ENCODE assay signal across 24 mouse cellular contexts in genomic region chr16:23235173-23235694, GRCm38 (mm10). TPM values are rescaled to one million over a fixed set of nuclear protein-coding genes. Genes with fewer than 3 reads are reported as not detected.
DNase-seq lines count a peak whose midpoint lies in the region; ATAC-seq and TF ChIP-seq lines count a peak whose summit lies in the region.
"Had no signal": no experiment of that assay in that cellular context is flagged by ENCODE, and none has a peak within 500 bp of the region (broad histone marks: within the 10 kb centered on the region; RNA-seq: fewer than 3 reads in every experiment).

No protein-coding gene starts in this region.

- no peaks in the 10 kb centered on the region for H3K36me3 ChIP-seq in liver, embryonic 16.5 days (ENCODE audit: control insufficient read depth, insufficient read depth)
- no peaks in the 10 kb centered on the region for H3K36me3 ChIP-seq in liver, embryonic 11.5 days (ENCODE audit: control insufficient read depth, insufficient read depth, low read length)
- H3K36me3 ChIP-seq in forebrain, postnatal 0 days (ENCODE audit: insufficient read depth): 0 out of 2 replicates have a peak, but pooled peaks cover 3% of the 10 kb centered on the region
- H3K36me3 ChIP-seq: G1E had no signal

- H3K27me3 ChIP-seq in liver, embryonic 16.5 days (ENCODE audit: control insufficient read depth, insufficient read depth, low read depth, low read length): no peaks in the 10 kb centered on the region
- H3K27me3 ChIP-seq in liver, embryonic 11.5 days (replicated peaks; ENCODE audit: control insufficient read depth, insufficient read depth, low read length): no peaks in the 10 kb centered on the region
- no peaks in the 10 kb centered on the region for H3K27me3 ChIP-seq in forebrain, postnatal 0 days (ENCODE audit: insufficient read depth, low read length)
- H3K27me3 ChIP-seq: embryonic facial prominence, embryonic 12.5 days; forebrain, embryonic 12.5 days; hindbrain, embryonic 12.5 days; Patski had no signal

- no peak overlapping the region for H3K4me3 ChIP-seq in liver, embryonic 16.5 days (ENCODE audit: low read depth, low read length)
- no peak overlapping the region for H3K4me3 ChIP-seq in liver, embryonic 11.5 days (ENCODE audit: low read depth, low read length)
- no peak overlapping the region for H3K4me3 ChIP-seq in forebrain, postnatal 0 days (ENCODE audit: low read depth, low read length)
- H3K4me3 ChIP-seq: embryonic facial prominence, embryonic 12.5 days; forebrain, embryonic 12.5 days; gastrocnemius, adult 2 months; heart, embryonic 13.5 days; hindbrain, embryonic 12.5 days had no signal

- no peak overlapping the region for H3K9ac ChIP-seq in liver, embryonic 16.5 days (ENCODE audit: low read depth, low read length)
- no peak overlapping the region for H3K9ac ChIP-seq in liver, embryonic 11.5 days (ENCODE audit: low read depth, low read length)
- H3K9ac ChIP-seq in forebrain, postnatal 0 days: no peak overlapping the region
- H3K9ac ChIP-seq: embryonic facial prominence, embryonic 12.5 days; forebrain, embryonic 12.5 days; heart, embryonic 13.5 days; hindbrain, embryonic 12.5 days had no signal

- H3K4me2 ChIP-seq in liver, embryonic 16.5 days (ENCODE audit: low read depth, low read length): no peak overlapping the region
- no peak overlapping the region for H3K4me2 ChIP-seq in liver, embryonic 11.5 days
- H3K4me2 ChIP-seq in forebrain, postnatal 0 days (ENCODE audit: low read depth): no peak overlapping the region
- H3K4me2 ChIP-seq: embryonic facial prominence, embryonic 12.5 days; forebrain, embryonic 12.5 days; heart, embryonic 13.5 days; hindbrain, embryonic 12.5 days had no signal

- H3K27ac ChIP-seq in liver, embryonic 16.5 days (ENCODE audit: low read length): no peak overlapping the region
- H3K27ac ChIP-seq in liver, embryonic 11.5 days (ENCODE audit: low read depth, low read length): no peak overlapping the region
- H3K27ac ChIP-seq in forebrain, postnatal 0 days (ENCODE audit: low read depth, low read length): no peak overlapping the region
- H3K27ac ChIP-seq: embryonic facial prominence, embryonic 12.5 days; forebrain, embryonic 12.5 days; gastrocnemius, adult 2 months; heart, embryonic 13.5 days; hindbrain, embryonic 12.5 days had no signal

- ATAC-seq in liver, embryonic 16.5 days (ENCODE audit: low read depth): 0 out of 2 replicates have a peak, but pooled peaks have one; percentile 9
- no peak for ATAC-seq in liver, embryonic 11.5 days (replicated peaks; ENCODE audit: low FRiP score)
- ATAC-seq in megakaryocyte, adult 5-6 weeks (ENCODE audit: poor library complexity, severe bottlenecking): peak; percentile 30; the same call in 1 of the 2 replicates
- no peak for ATAC-seq in forebrain, postnatal 0 days
- no peak for ATAC-seq in erythroid progenitor cell, adult 5-6 weeks (replicated peaks; ENCODE audit: low FRiP score, poor library complexity, severe bottlenecking)
- ATAC-seq: activated CD4-positive, CD25-positive, alpha-beta regulatory T cell, adult 4 months; forebrain, embryonic 16.5 days; hindbrain, embryonic 16.5 days; inflammation-experienced regulatory T-cells, adult 6 months; Patski had no signal

- TF ChIP-seq CTCF in forebrain, postnatal 0 days (IDR thresholded peaks at IDR 0.05; ENCODE audit: low read depth): no peak

- WGBS in liver, embryonic 16.5 days (ENCODE audit: insufficient replicate concordance): 53% methylated on average over 7 of the region's 7 CpGs
- 61% methylated on average over 7 of the region's 7 CpGs for WGBS in liver, embryonic 11.5 days
- WGBS in forebrain, postnatal 0 days: 58% methylated on average over 7 of the region's 7 CpGs

- DNase-seq in liver, embryonic 11.5 days (ENCODE audit: low spot score): no peak
- peak; percentile 41 for DNase-seq in B cell, adult 2 months
- no peak for DNase-seq in adrenal gland, postnatal 36 days
- DNase-seq in forebrain, postnatal 0 days: no peak
- DNase-seq: adrenal gland, postnatal 14 days; cerebellum, adult 2 months; cerebellum, postnatal 10 days; gastrocnemius, adult 2 months; gastrocnemius, postnatal 25 days; heart, adult 11 months; heart, postnatal 4 days had no signal

- no peaks in the 10 kb centered on the region; the same call in none of the 2 replicates for H3K4me1 ChIP-seq in liver, embryonic 16.5 days (ENCODE audit: control insufficient read depth, low read depth, low read length)
- peaks cover 3% of the 10 kb centered on the region for H3K4me1 ChIP-seq in liver, embryonic 11.5 days (replicated peaks; ENCODE audit: control insufficient read depth, insufficient read depth, low read length)
- peaks cover 13% of the 10 kb centered on the region for H3K4me1 ChIP-seq in forebrain, postnatal 0 days (ENCODE audit: insufficient read depth)

- no peaks in the 10 kb centered on the region for H3K9me3 ChIP-seq in liver, embryonic 16.5 days (replicated peaks; ENCODE audit: control insufficient read depth, low read length)
- H3K9me3 ChIP-seq in liver, embryonic 11.5 days (ENCODE audit: control insufficient read depth, low read length): no peaks in the 10 kb centered on the region
- H3K9me3 ChIP-seq in forebrain, postnatal 0 days (ENCODE audit: low read length): no peaks in the 10 kb centered on the region
- H3K9me3 ChIP-seq: embryonic facial prominence, embryonic 12.5 days; forebrain, embryonic 12.5 days; G1E; heart, embryonic 13.5 days; hindbrain, embryonic 12.5 days had no signal

RNA-seq across cellular contexts. Expression of gene St6gal1, which starts 10.7 kb away (rescaled TPM):
- 16.7 and 21.1 TPM in 2 replicates for polyA plus RNA-seq in liver, embryonic 16.5 days (2015; fragmentation: Nextera tagmentation; extraction: Ambion mirVana)
- polyA plus RNA-seq in liver, embryonic 11.5 days (2014; fragmentation: Nextera tagmentation; extraction: Ambion mirVana): 16.1 and 18.7 TPM in 2 replicates
- total RNA-seq in megakaryocyte, adult 5-6 weeks (2015): 2.4 and 2.8 TPM in 2 replicates
- 2.3 and 3.3 TPM in 2 replicates for total RNA-seq in megakaryocyte, adult 5-6 weeks (2017)
- 10 to 100 TPM; 45.5 to 49.5 TPM for total RNA-seq in adrenal gland, postnatal 36 days (2021)
- total RNA-seq in forebrain, postnatal 0 days (2014; rRNA removed): 21.8 and 27.3 TPM in 2 replicates
- 16.4 and 18.6 TPM in 2 replicates for polyA plus RNA-seq in forebrain, postnatal 0 days (2015; fragmentation: Nextera tagmentation; extraction: Ambion mirVana)
- total RNA-seq in erythroid progenitor cell, adult 5-6 weeks (2015; ENCODE audit: low replicate concordance): 4.3 and 7.5 TPM in 2 replicates
- 3.2 and 3.9 TPM in 2 replicates for total RNA-seq in erythroid progenitor cell, adult 5-6 weeks (2017; ENCODE audit: low replicate concordance)

Comparison
In these comparisons a context has a peak if more than half of its experiments do, and no peak if none do; other contexts are left out.
1. ATAC-seq: peak in liver, embryonic 16.5 days (single experiment) and megakaryocyte, adult 5-6 weeks (single experiment); none in liver, embryonic 11.5 days (single experiment), forebrain, postnatal 0 days (single experiment) and erythroid progenitor cell, adult 5-6 weeks (single experiment).
2. DNase-seq: peak in B cell, adult 2 months (2 of 2); none in liver, embryonic 11.5 days (single experiment), adrenal gland, postnatal 36 days (0 of 2) and forebrain, postnatal 0 days (single experiment).